Mouse (Mus musculus) liver, postnatal 0 days (tissue): ENCODE measurements around the gene Cers3.

Source experiments
- CTCF ChIP-seq: sonication (generic); IDR thresholded peaks from 2 replicates; pipeline ENCODE4 v1.5.1; 2016; ENCODE audit warnings: antibody characterized with exemption, low read depth
- EP300 ChIP-seq: IDR thresholded peaks from 2 replicates; pipeline ENCODE4 v1.6.1; 2016; ENCODE audit warnings: antibody characterized with exemption, low read depth, mild to moderate bottlenecking

DNA sequence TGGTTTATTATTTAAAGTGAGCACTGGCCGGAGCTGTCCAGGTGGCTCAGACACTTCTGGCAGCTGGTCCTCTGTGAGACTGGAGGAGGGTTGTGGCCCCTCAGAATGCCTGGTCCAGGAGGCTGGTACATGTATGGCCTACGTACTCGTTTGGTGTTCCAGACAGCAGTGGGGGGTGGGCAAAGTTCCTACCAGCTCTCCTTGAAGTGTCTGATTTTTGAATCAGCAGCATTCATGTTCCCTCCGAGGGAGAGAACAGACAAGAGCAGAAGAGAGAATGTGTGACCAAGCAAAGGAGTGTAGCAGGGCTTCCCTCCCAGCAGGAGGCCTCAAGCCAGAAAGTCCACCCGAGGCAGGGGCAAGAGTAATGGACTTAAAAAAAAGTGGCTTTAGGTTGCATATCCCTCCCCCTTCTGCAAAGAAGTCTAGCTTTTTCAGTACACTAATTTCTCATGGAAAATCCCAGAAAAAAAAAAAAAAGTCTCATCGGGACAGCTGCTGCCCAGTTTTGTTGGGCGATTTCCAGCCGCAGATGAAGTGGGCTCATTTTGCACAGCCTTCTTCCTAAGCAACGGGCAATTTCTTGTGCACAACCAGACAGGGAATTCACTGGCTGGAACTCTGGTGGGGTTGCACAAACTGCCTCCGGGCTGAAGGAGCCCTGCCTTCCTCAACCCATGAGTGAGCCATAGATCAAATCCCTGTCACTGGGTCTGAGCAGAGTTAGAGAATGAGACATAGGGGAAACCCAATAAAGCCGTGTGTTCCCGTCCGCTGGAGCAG lies 124.6 kb downstream of the Cers3 start:
- TF ChIP-seq CTCF (no peak), EP300 (no peak)
